Mouse (Mus musculus) hematopoietic multipotent progenitor cell, adult 10-12 weeks (in vitro differentiated cells): ENCODE measurements around the gene Itga2. TPM values are rescaled to one million over a fixed set of nuclear protein-coding genes. Genes with fewer than 3 reads are reported as not detected.

ENCODE experiments used
- polyA plus RNA-seq: library from polyadenylated mRNA; stranded (reverse); fragments of >175 nt; gene quantifications from 2 replicates; pipeline ENCODE4 v1.2.3, GENCODE M21; 2012; ENCODE audit warnings: low replicate concordance

The Itga2 gene
- 0.55 and 0.79 TPM in 2 replicates for polyA plus RNA-seq

GRCm38 (mm10) chr13:114931775-114932294 is at the start of gene Itga2:
Gene Itga2 (minus strand): TSS chr13:114932100.

DNA sequence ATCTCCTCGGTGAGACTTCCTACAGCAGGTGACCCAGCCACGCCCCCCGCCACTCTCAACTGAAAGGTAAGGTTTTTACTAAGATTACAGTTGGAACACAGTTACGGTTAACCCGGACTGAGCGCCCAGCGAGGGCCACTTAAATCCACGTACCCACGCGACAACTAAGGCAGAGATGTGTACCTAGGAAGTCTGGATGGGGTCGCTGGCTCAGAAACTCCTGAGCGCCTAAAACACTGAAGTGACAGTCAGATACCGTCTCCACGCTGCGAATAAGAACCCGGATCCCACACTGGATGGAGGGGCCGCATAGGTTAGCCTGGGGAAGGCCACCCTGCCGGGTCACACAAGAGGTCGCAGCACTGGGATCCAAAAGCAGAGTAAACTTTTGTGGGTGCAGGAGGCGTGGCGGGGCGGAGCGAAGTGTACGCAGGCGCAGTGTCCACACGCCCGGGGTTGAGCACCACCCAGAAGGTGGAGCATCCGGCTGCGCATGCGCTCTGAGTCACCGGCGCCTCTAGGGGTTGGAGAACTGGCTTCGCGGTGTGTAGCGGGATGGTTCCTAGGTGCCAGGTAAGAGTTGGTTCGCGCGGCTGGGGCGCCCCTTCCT is 114.0 kb downstream of the Itga2 start, which contains the start of gene Mocs2:
TSS of gene Mocs2 (plus strand) at position 486 of the 610 bp plus-strand sequence.

Other genes with a start within 250 kb of the Itga2 start
- gene Mocs2, start 113.9 kb downstream of the Itga2 start, polyA plus RNA-seq: 0.85 and 2.6 TPM in 2 replicates
- gene Pelo, start 158.1 kb upstream of the Itga2 start, polyA plus RNA-seq: 10.9 and 17.4 TPM in 2 replicates
- 3.9 and 6.8 TPM in 2 replicates for gene Gm49395, start 169.8 kb upstream of the Itga2 start, polyA plus RNA-seq
- gene Itga1, start 169.9 kb upstream of the Itga2 start, polyA plus RNA-seq: 0.31 and 1.1 TPM in 2 replicates